Mouse (Mus musculus): ENCODE data around the gene Trim31. TPM values are rescaled to one million over a fixed set of nuclear protein-coding genes. Genes with fewer than 3 reads are reported as not detected.

The Trim31 gene
- polyA plus RNA-seq, 1 experiment = not detected

DNA sequence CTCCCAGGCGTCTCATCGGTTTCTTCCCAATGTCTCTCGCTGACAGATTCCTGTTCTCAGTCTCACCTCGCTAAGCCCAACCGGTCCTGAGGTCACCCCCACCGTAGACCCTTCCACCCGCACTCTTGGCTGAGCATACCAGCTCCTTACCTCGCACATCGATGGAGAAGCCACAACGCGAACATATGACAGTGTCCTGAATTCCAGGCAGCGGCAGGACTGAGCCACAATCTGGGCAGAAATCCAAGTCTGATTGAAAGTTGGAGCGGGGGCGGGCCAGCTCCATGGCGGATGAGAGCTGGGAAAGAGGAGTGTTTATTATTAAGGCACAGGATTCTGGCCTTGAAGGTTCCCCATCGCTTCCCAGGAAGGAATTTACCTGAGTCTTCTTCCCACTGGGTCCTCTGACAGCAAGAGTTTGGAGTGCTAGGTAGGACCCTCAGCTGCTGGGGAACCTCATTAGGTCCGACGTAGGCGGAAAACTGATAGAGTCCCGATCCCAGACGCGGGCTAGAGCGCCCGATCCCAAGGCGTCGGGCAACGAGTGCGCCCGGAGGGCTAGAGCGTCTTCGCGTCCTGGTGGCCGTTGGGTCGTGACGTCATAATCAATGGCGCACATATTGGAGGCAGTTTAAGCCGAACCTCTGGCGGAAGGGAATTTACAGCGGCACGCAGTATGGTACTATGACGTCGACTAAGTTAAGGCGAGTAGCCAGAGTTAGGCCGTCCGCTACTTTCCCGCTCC lies 60.3 kb downstream of the Trim31 start, which contains the start of the genes Znrd1 and Znrd1as:
Gene Znrd1, minus strand, starts transcription at position 561 of the 745 bp plus-strand sequence.
Gene Znrd1as, plus strand, starts transcription at position 594 of the 745 bp plus-strand sequence.
- TF ChIP-seq POLR2A (IDR thresholded peaks at IDR 0.05; ENCODE audit: insufficient read length, low read depth) (peak; percentile 76), MYOG (IDR thresholded peaks at IDR 0.05; ENCODE audit: control insufficient read depth in 1 of 3, insufficient read depth in 1 of 3, insufficient read length in 2 of 3, low read depth in 2 of 3) (peak in 2 of 3 experiments; percentile 32 to 74), TCF12 (IDR thresholded peaks at IDR 0.05; ENCODE audit: insufficient read depth, poor library complexity, severe bottlenecking) (no peak), USF1 (IDR thresholded peaks at IDR 0.05; ENCODE audit: low read depth) (no peak), REST (IDR thresholded peaks at IDR 0.05; ENCODE audit: insufficient read depth, insufficient read length) (no peak), MAX (IDR thresholded peaks at IDR 0.05; ENCODE audit: low read depth) (no peak), E2F4 (IDR thresholded peaks at IDR 0.05; ENCODE audit: insufficient read depth) (peak; percentile 39), POLR2AphosphoS2 (IDR thresholded peaks at IDR 0.05; ENCODE audit: insufficient read length, low read depth) (peak; percentile 82), CEBPB (IDR thresholded peaks at IDR 0.05; ENCODE audit: insufficient read depth, poor library complexity, severe bottlenecking) (no peak), MYOD1 (IDR thresholded peaks at IDR 0.05; ENCODE audit: control insufficient read depth in 1 of 3, insufficient read length in 2 of 3, low read depth in 2 of 3) (peak in 1 of 3 experiments; percentile 5)
- Histone ChIP-seq H3ac (ENCODE audit: control insufficient read depth, insufficient read length) (peak within 1 kb of the TSS; percentile 8), H3K36me3 (ENCODE audit: control insufficient read depth, insufficient read depth) (peaks cover 17% of the 10 kb centered on the region), H3K4me2 (ENCODE audit: low read depth) (peak within 1 kb of the TSS; percentile 95), H3K4me3 (peak within 1 kb of the TSS; percentile 93), H3K79me2 (ENCODE audit: control insufficient read depth, insufficient read depth) (peaks cover 21% of the 10 kb centered on the region), H3K27me3 (ENCODE audit: control insufficient read depth, insufficient read depth, insufficient read length) (no peaks in the 10 kb centered on the region)

DNA sequence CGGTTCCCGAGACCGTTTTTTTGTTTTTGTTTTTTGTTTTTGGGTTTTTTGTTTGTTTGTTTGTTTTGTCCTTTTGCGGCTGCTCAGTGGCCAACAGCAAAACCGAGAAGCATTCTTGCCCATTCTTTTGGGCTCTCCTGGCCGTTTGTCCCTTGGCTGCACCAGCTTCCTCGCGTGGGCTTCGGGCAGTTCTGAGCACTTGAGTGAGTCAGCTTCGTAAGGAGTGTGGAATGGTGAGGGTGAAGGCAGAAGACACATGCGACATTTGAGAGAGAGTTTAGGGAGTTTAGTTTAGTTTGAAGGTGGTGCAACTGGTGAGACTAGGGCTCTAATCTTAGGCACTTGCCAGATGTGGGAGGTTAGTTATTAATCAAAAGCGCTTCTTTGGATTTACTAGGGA lies 61.0 kb downstream of the Trim31 start:
- Histone ChIP-seq H3K27me3 (ENCODE audit: control insufficient read depth, insufficient read depth, insufficient read length) (no peaks in the 10 kb centered on the region), H3K36me3 (ENCODE audit: control insufficient read depth, insufficient read depth) (peaks cover 13% of the 10 kb centered on the region), H3ac (ENCODE audit: control insufficient read depth, insufficient read length) (peak overlapping the region; percentile 8), H3K4me3 (peak overlapping the region; percentile 93), H3K4me2 (ENCODE audit: low read depth) (peak overlapping the region; percentile 81), H3K79me2 (ENCODE audit: control insufficient read depth, insufficient read depth) (peaks cover 21% of the 10 kb centered on the region)
- no peak for TF ChIP-seq CEBPB (IDR thresholded peaks at IDR 0.05; ENCODE audit: insufficient read depth, poor library complexity, severe bottlenecking)
- TF ChIP-seq MYOG (IDR thresholded peaks at IDR 0.05; ENCODE audit: control insufficient read depth in 1 of 3, insufficient read depth in 1 of 3, insufficient read length in 2 of 3, low read depth in 2 of 3) = no peak
- no peak for TF ChIP-seq USF1 (IDR thresholded peaks at IDR 0.05; ENCODE audit: low read depth)
- no peak for TF ChIP-seq SRF (IDR thresholded peaks at IDR 0.05; ENCODE audit: control insufficient read depth, insufficient read length, low read depth)
- no peak for TF ChIP-seq REST (IDR thresholded peaks at IDR 0.05; ENCODE audit: insufficient read depth, insufficient read length)
- no peak for TF ChIP-seq POLR2AphosphoS2 (IDR thresholded peaks at IDR 0.05; ENCODE audit: insufficient read length, low read depth)
- no peak for TF ChIP-seq TCF3 (IDR thresholded peaks at IDR 0.05; ENCODE audit: insufficient read length, low read depth)
- TF ChIP-seq POLR2A (IDR thresholded peaks at IDR 0.05; ENCODE audit: insufficient read length, low read depth) = no peak
- TF ChIP-seq TCF12 (IDR thresholded peaks at IDR 0.05; ENCODE audit: insufficient read depth, poor library complexity, severe bottlenecking) = no peak
- TF ChIP-seq MYOD1 (IDR thresholded peaks at IDR 0.05; ENCODE audit: control insufficient read depth in 1 of 3, insufficient read length in 2 of 3, low read depth in 2 of 3) = no peak
- no peak for TF ChIP-seq E2F4 (IDR thresholded peaks at IDR 0.05; ENCODE audit: insufficient read depth)
- no peak for TF ChIP-seq MAX (IDR thresholded peaks at IDR 0.05; ENCODE audit: low read depth)

Other genes with a start within 250 kb of the Trim31 start
- not detected for gene H2-M1, start 225.9 kb upstream of the Trim31 start, polyA plus RNA-seq (2012; fragmentation: generic; extraction: Trizol)
- gene H2-M10.5, start 125.2 kb upstream of the Trim31 start, polyA plus RNA-seq (2012; fragmentation: generic; extraction: Trizol) = not detected
- not detected for gene H2-M10.6, start 85.9 kb upstream of the Trim31 start, polyA plus RNA-seq (2012; fragmentation: generic; extraction: Trizol)
- gene Trim26, start 61.0 kb upstream of the Trim31 start, polyA plus RNA-seq (2012; fragmentation: generic; extraction: Trizol) = 17.1 TPM
- not detected for gene Trim15, start 30.9 kb upstream of the Trim31 start, polyA plus RNA-seq (2012; fragmentation: generic; extraction: Trizol)
- not detected for gene Trim10, start 28.5 kb upstream of the Trim31 start, polyA plus RNA-seq (2012; fragmentation: generic; extraction: Trizol)
- not detected for gene Trim40, start 8.0 kb upstream of the Trim31 start, polyA plus RNA-seq (2012; fragmentation: generic; extraction: Trizol)
- 0.07 TPM for gene Rnf39, start 44.8 kb downstream of the Trim31 start, polyA plus RNA-seq (2012; fragmentation: generic; extraction: Trizol)
- gene Ppp1r11, start 53.6 kb downstream of the Trim31 start, polyA plus RNA-seq (2012; fragmentation: generic; extraction: Trizol) = 153 TPM
- 58.6 TPM for gene Znrd1, start 60.4 kb downstream of the Trim31 start, polyA plus RNA-seq (2012; fragmentation: generic; extraction: Trizol)
- 6.1 TPM for gene Znrd1as, start 60.5 kb downstream of the Trim31 start, polyA plus RNA-seq (2012; fragmentation: generic; extraction: Trizol)
- not detected for gene 2410137M14Rik, start 83.1 kb downstream of the Trim31 start, polyA plus RNA-seq (2012; fragmentation: generic; extraction: Trizol)
- gene H2-M5, start 91.4 kb downstream of the Trim31 start, polyA plus RNA-seq (2012; fragmentation: generic; extraction: Trizol) = 0.07 TPM
- gene Zfp57, start 103.0 kb downstream of the Trim31 start, polyA plus RNA-seq (2012; fragmentation: generic; extraction: Trizol) = 14.2 TPM
- gene Mog, start 125.3 kb downstream of the Trim31 start, polyA plus RNA-seq (2012; fragmentation: generic; extraction: Trizol) = 0.04 TPM
- gene Gabbr1, start 147.8 kb downstream of the Trim31 start, polyA plus RNA-seq (2012; fragmentation: generic; extraction: Trizol) = 15.9 TPM
- gene Olfr90, start 190.4 kb downstream of the Trim31 start, polyA plus RNA-seq (2012; fragmentation: generic; extraction: Trizol) = not detected
- not detected for gene Olfr91, start 200.2 kb downstream of the Trim31 start, polyA plus RNA-seq (2012; fragmentation: generic; extraction: Trizol)
- not detected for gene Olfr92, start 222.0 kb downstream of the Trim31 start, polyA plus RNA-seq (2012; fragmentation: generic; extraction: Trizol)

Data from myocyte (in vitro differentiated cells).